In the genomic region with DNA sequence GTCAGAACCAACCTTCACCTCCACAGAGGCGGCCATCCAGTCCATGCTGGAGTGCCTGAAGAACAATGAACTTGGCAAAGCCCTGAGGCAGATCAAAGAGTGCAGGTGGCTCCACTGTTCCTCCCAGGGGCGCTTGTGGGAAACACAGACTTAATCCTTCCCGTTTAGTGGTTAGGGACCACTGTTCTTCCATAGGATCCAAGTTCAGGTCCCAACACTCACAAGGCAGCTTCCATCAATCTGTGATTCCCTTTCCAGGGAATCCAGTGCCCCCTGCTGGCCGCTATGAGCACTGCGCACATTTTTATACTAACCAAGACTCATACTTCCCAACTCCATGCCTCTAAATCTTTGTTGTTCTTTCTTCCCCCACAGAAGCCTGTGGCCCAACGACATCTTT, we compare ENCODE assay signal across 10 mouse cellular contexts. TPM values are rescaled to one million over a fixed set of nuclear protein-coding genes. Genes with fewer than 3 reads are reported as not detected.
A peak's percentile ranks its signal among the peaks of the same experiment; 100 is the strongest.
DNase-seq lines count a peak whose midpoint lies in the region; ATAC-seq lines count a peak whose summit lies in the region.
"Had no signal": no experiment of that assay in that cellular context is flagged by ENCODE, and none has a peak within 500 bp of the region (broad histone marks: within the 10 kb centered on the region; RNA-seq: fewer than 3 reads in every experiment).

No protein-coding gene starts in this region.

- peak; percentile 20 to 76 for DNase-seq in heart, adult 18-20 months
- no peak for DNase-seq in heart, embryonic 10.5 days (ENCODE audit: low spot score)
- DNase-seq in urinary bladder, postnatal 25 days (ENCODE audit: low spot score), result peak; percentile 12
- DNase-seq in urinary bladder, postnatal 4 days (ENCODE audit: low spot score in 2 of 2), result no peak
- DNase-seq in cerebellum, adult 9-10 months, result peak; percentile 28
- DNase-seq in heart, postnatal 4 days, result peak; percentile 57
- DNase-seq in frontal cortex, postnatal 14 days (ENCODE audit: low spot score in 2 of 2), result no peak

- no peaks in the 10 kb centered on the region for H3K4me1 ChIP-seq in heart, embryonic 10.5 days

- no peak overlapping the region for H3K27ac ChIP-seq in heart, embryonic 10.5 days
- H3K27ac ChIP-seq: embryonic facial prominence, embryonic 12.5 days had no signal

- 45% methylated on average over 6 of the region's 6 CpGs for WGBS in heart, embryonic 10.5 days

- peak; percentile 66; the same call in 1 of the 2 replicates for ATAC-seq in monocyte, adult 5-6 weeks (replicated peaks; ENCODE audit: insufficient number of reproducible peaks, low FRiP score, low TSS enrichment, poor library complexity, severe bottlenecking)

- no peaks in the 10 kb centered on the region for H3K27me3 ChIP-seq in heart, embryonic 10.5 days (ENCODE audit: insufficient read depth, poor library complexity, severe bottlenecking)
- H3K27me3 ChIP-seq: embryonic facial prominence, embryonic 12.5 days had no signal

- H3K4me3 ChIP-seq in heart, embryonic 10.5 days, result no peak overlapping the region
- H3K4me3 ChIP-seq: embryonic facial prominence, embryonic 12.5 days had no signal

- no peaks in the 10 kb centered on the region for H3K9me3 ChIP-seq in heart, embryonic 10.5 days
- H3K9me3 ChIP-seq: embryonic facial prominence, embryonic 12.5 days had no signal

- peaks cover 24% of the 10 kb centered on the region for H3K36me3 ChIP-seq in heart, embryonic 10.5 days

RNA-seq across cellular contexts. Expression of a gene that starts 22.2 kb away (rescaled TPM):
- total RNA-seq in heart, adult 18-20 months (2021), result not detected
- polyA plus RNA-seq in heart, embryonic 10.5 days (2016; fragmentation: Nextera tagmentation; extraction: Ambion mirVana), result not detected in 2 replicates
- not detected for total RNA-seq in heart, postnatal 4 days (2021)
- not detected in 3 replicates for total RNA-seq in monocyte, adult 5-6 weeks (2017)
- polyA plus RNA-seq: embryonic facial prominence, embryonic 12.5 days; large intestine, adult 2 months had no signal

RNA-seq across cellular contexts. Expression of a gene that starts 26.6 kb away (rescaled TPM):
- 1 to 10 TPM; 1.4 to 1.8 TPM for total RNA-seq in heart, adult 18-20 months (2021)
- 27.8 and 27.9 TPM in 2 replicates for polyA plus RNA-seq in heart, embryonic 10.5 days (2016; fragmentation: Nextera tagmentation; extraction: Ambion mirVana)
- 10 to 100 TPM; 19.6 to 22.8 TPM for total RNA-seq in heart, postnatal 4 days (2021)
- total RNA-seq in monocyte, adult 5-6 weeks (2017), result 3.2 to 4.2 TPM (median 3.7 TPM) in 3 replicates

Comparison
In these comparisons a context has a peak if more than half of its experiments do, and no peak if none do; other contexts are left out.
1. DNase-seq: peak in heart, adult 18-20 months (2 of 2), urinary bladder, postnatal 25 days (single experiment), cerebellum, adult 9-10 months (single experiment) and heart, postnatal 4 days (single experiment); none in heart, embryonic 10.5 days (single experiment), urinary bladder, postnatal 4 days (0 of 2) and frontal cortex, postnatal 14 days (0 of 2).